Mouse (Mus musculus) liver, embryonic 11.5 days (tissue): ENCODE results near the gene Hs1bp3. TPM values are rescaled to one million over a fixed set of nuclear protein-coding genes. Genes with fewer than 3 reads are reported as not detected.

Experiments used
- ATAC-seq: fragments of 200-750 bp; cut with Nextera tagmentation; replicated peaks from 2 replicates; pipeline ENCODE4 v1.8.0; 2017; ENCODE audit warnings: moderate number of reproducible peaks, mild to moderate bottlenecking, moderate TSS enrichment, moderate library complexity; ENCODE audit not compliant: low FRiP score
- DNase-seq: peaks from one replicate; pipeline ENCODE4 v3.0.0-alpha.2; 2017; ENCODE audit warnings: low spot score
- H3K27ac ChIP-seq: fragments of 300-500 bp; sonication (generic); 2 replicates; pipeline ENCODE4 v1.5.1; 2014; ENCODE audit warnings: mild to moderate bottlenecking, low read depth, low read length, control low read depth
- H3K27me3 ChIP-seq: fragments of 300-500 bp; sonication (generic); replicated peaks from 2 replicates; pipeline ENCODE4 v1.6.1; 2014; ENCODE audit warnings: low read length, mixed read lengths; ENCODE audit not compliant: control insufficient read depth, insufficient read depth
- H3K36me3 ChIP-seq: fragments of 300-500 bp; sonication (generic); 2 replicates; pipeline ENCODE4 v1.6.1; 2014; ENCODE audit warnings: mild to moderate bottlenecking, low read length, moderate library complexity, mixed read lengths; ENCODE audit not compliant: control insufficient read depth, insufficient read depth
- H3K4me1 ChIP-seq: fragments of 300-500 bp; sonication (generic); replicated peaks from 2 replicates; pipeline ENCODE4 v1.6.1; 2014; ENCODE audit warnings: low read length, mixed read lengths; ENCODE audit not compliant: control insufficient read depth, insufficient read depth
- H3K4me2 ChIP-seq: fragments of 300-500 bp; sonication (generic); 2 replicates; pipeline ENCODE4 v1.6.1; 2014; ENCODE audit warnings: mild to moderate bottlenecking, control low read depth, moderate library complexity
- H3K4me3 ChIP-seq: fragments of 300-500 bp; sonication (generic); 2 replicates; pipeline ENCODE4 v1.5.1; 2014; ENCODE audit warnings: low read depth, low read length, control low read depth
- H3K9ac ChIP-seq: fragments of 300-500 bp; sonication (generic); 2 replicates; pipeline ENCODE4 v1.6.1; 2014; ENCODE audit warnings: low read depth, low read length, control low read depth
- H3K9me3 ChIP-seq: fragments of 300-500 bp; sonication (generic); 2 replicates; pipeline ENCODE4 v1.6.1; 2016; ENCODE audit warnings: low read length, inconsistent platforms, mixed read lengths; ENCODE audit not compliant: control insufficient read depth
- WGBS: fragments of 180-500 bp; shearing (Covaris S2); extraction: QIAGEN DNeasy Blood & Tissue Kit; methylation state at CpG from one replicate; pipeline ENCODE4 v1.1.7; 2014; 5-methylcytosine and 5-hydroxymethylcytosine counted together
- polyA plus RNA-seq: library from polyadenylated mRNA; unstranded; fragments of >200 nt; fragmentation: Nextera tagmentation; extraction: Ambion mirVana; gene quantifications from 2 replicates; pipeline ENCODE4 v1.2.1, GENCODE M21; 2014

Gene Hs1bp3
- polyA plus RNA-seq, 1 experiment from 2014 or later, result 8.8 TPM

GRCm38 (mm10) chr12:8289099-8289498, 24.1 kb upstream of the Hs1bp3 start:
- no peaks in the 10 kb centered on the region for H3K36me3 ChIP-seq
- WGBS, result 86% methylated on average over 6 of the region's 6 CpGs

GRCm38 (mm10) chr12:8289499-8289898, 23.7 kb upstream of the Hs1bp3 start:
- Histone ChIP-seq H3K27me3 (peaks cover 4% of the 10 kb centered on the region), H3K9ac (no peak overlapping the region), H3K9me3 (no peaks in the 10 kb centered on the region), H3K4me1 (no peaks in the 10 kb centered on the region), H3K27ac (no peak overlapping the region), H3K36me3 (no peaks in the 10 kb centered on the region), H3K4me3 (no peak overlapping the region), H3K4me2 (no peak overlapping the region)
- WGBS, result 88% methylated on average over 8 of the region's 8 CpGs
- no peak for DNase-seq
- no peak for ATAC-seq

More at GRCm38 (mm10) chr12:8289099-8289498, 24.1 kb upstream of the Hs1bp3 start:
- Histone ChIP-seq H3K9me3 (no peaks in the 10 kb centered on the region), H3K27ac (no peak overlapping the region), H3K4me2 (no peak overlapping the region), H3K4me3 (no peak overlapping the region), H3K9ac (no peak overlapping the region), H3K4me1 (no peaks in the 10 kb centered on the region), H3K27me3 (peaks cover under 1% of the 10 kb centered on the region; the same call in 1 of the 2 replicates)
- ATAC-seq (no peak), DNase-seq (no peak)

GRCm38 (mm10) chr12:8291157-8291853, 21.9 kb upstream of the Hs1bp3 start:
- WGBS, result 77% methylated on average over 15 of the region's 15 CpGs
- peaks cover 20% of the 10 kb centered on the region for H3K27me3 ChIP-seq
- H3K4me1 ChIP-seq, result no peaks in the 10 kb centered on the region
- H3K4me3 ChIP-seq, result no peak overlapping the region
- DNase-seq (no peak), ATAC-seq (no peak)
- no peak overlapping the region for H3K4me2 ChIP-seq
- H3K27ac ChIP-seq, result no peak overlapping the region
- H3K9me3 ChIP-seq, result no peaks in the 10 kb centered on the region
- H3K9ac ChIP-seq, result no peak overlapping the region
- no peaks in the 10 kb centered on the region for H3K36me3 ChIP-seq

GRCm38 (mm10) chr12:8295307-8295913, 17.8 kb upstream of the Hs1bp3 start:
- no peak overlapping the region for H3K27ac ChIP-seq
- H3K9me3 ChIP-seq, result no peaks in the 10 kb centered on the region
- WGBS, result 38% methylated on average over 6 of the region's 6 CpGs
- ATAC-seq (no peak), DNase-seq (no peak)
- no peak overlapping the region for H3K4me3 ChIP-seq
- no peak overlapping the region for H3K4me2 ChIP-seq
- peaks cover 6% of the 10 kb centered on the region; the same call in 1 of the 2 replicates for H3K4me1 ChIP-seq
- H3K9ac ChIP-seq, result no peak overlapping the region
- peaks cover 60% of the 10 kb centered on the region for H3K27me3 ChIP-seq
- H3K36me3 ChIP-seq, result no peaks in the 10 kb centered on the region

- H3K27me3 ChIP-seq, result peaks cover 67% of the 10 kb centered on the region
- no peak for ATAC-seq
- no peak overlapping the region for H3K27ac ChIP-seq
- no peaks in the 10 kb centered on the region for H3K9me3 ChIP-seq
- no peak overlapping the region for H3K9ac ChIP-seq
- H3K36me3 ChIP-seq, result no peaks in the 10 kb centered on the region
- H3K4me1 ChIP-seq, result peaks cover 6% of the 10 kb centered on the region; the same call in 1 of the 2 replicates
- 69% methylated on average over 2 of the region's 2 CpGs for WGBS
- H3K4me2 ChIP-seq, result no peak overlapping the region
- H3K4me3 ChIP-seq, result no peak overlapping the region
- DNase-seq, result no peak
These were observed 17.1 kb upstream of the Hs1bp3 start for GRCm38 (mm10) chr12:8296154-8296553.

GRCm38 (mm10) chr12:8297586-8298214, 15.5 kb upstream of the Hs1bp3 start:
- H3K27ac ChIP-seq, result no peak overlapping the region
- no peaks in the 10 kb centered on the region for H3K9me3 ChIP-seq
- DNase-seq (no peak), ATAC-seq (no peak)
- no peaks in the 10 kb centered on the region for H3K36me3 ChIP-seq
- 11% methylated on average over 34 of the region's 34 CpGs for WGBS
- no peak overlapping the region for H3K9ac ChIP-seq
- peaks cover 6% of the 10 kb centered on the region; the same call in 1 of the 2 replicates for H3K4me1 ChIP-seq
- peak overlapping the region; percentile 50 for H3K4me2 ChIP-seq
- H3K27me3 ChIP-seq, result peaks cover 82% of the 10 kb centered on the region
- H3K4me3 ChIP-seq, result peak overlapping the region; percentile 40

- 4% methylated on average over 84 of the region's 85 CpGs for WGBS
- peak overlapping the region; percentile 50 for H3K4me2 ChIP-seq
- peaks cover 91% of the 10 kb centered on the region for H3K27me3 ChIP-seq
- no peak for ATAC-seq
- no peak overlapping the region for H3K27ac ChIP-seq
- DNase-seq, result no peak
- H3K9ac ChIP-seq, result no peak overlapping the region
- H3K4me1 ChIP-seq, result peaks cover 6% of the 10 kb centered on the region; the same call in 1 of the 2 replicates
- peak overlapping the region; percentile 40 for H3K4me3 ChIP-seq
- H3K36me3 ChIP-seq, result no peaks in the 10 kb centered on the region
- no peaks in the 10 kb centered on the region for H3K9me3 ChIP-seq
These were observed 14.7 kb upstream of the Hs1bp3 start for GRCm38 (mm10) chr12:8298361-8299142.
